Mouse (Mus musculus): Measurements from ENCODE around the gene Ccdc187. TPM values are rescaled to one million over a fixed set of nuclear protein-coding genes. Genes with fewer than 3 reads are reported as not detected.
A peak's percentile ranks its signal among the peaks of the same experiment; 100 is the strongest.

Ccdc187 gene
- polyA plus RNA-seq (2014; fragmentation: Nextera tagmentation; extraction: Ambion mirVana) = not detected in 2 replicates

DNA sequence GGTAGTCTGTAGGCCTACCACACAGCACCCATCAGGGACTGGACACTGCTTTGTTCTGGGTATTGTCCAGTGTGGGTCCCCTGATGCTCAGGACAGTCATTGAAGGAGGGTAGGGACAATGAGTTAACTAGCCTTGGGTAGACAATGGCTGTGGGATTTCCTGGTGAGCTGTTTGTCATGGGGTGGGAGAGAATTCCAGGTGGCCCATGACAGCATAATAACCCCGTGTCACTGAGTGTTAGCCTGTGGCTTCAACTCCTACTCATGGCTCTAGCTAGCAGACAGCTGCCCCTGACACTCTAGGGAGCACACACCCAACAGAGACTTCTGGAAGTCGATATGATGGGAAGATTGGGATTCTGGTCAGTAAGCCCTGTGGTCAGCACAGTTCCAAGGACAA, at the start of gene Ccdc187:
Ccdc187 (minus strand) TSS at position 101 of the 400 bp plus-strand sequence.
- H3K4me2 ChIP-seq (ENCODE audit: low read depth) = no peak within 1 kb of the TSS
- no peak within 1 kb of the TSS for H3K4me3 ChIP-seq (ENCODE audit: low read depth, low read length)
- H3K27me3 ChIP-seq (ENCODE audit: control insufficient read depth, insufficient read depth, low read length) = no peaks in the 10 kb centered on the region
- H3K9ac ChIP-seq (ENCODE audit: low read length) = no peak within 1 kb of the TSS
- H3K4me1 ChIP-seq (ENCODE audit: control insufficient read depth, insufficient read depth, low read length) = peaks cover 9% of the 10 kb centered on the region; the same call in 1 of the 2 replicates
- no peaks in the 10 kb centered on the region for H3K9me3 ChIP-seq (ENCODE audit: control insufficient read depth, low read length)
- ATAC-seq (ENCODE audit: insufficient read depth, low FRiP score, low TSS enrichment) (no peak), DNase-seq (ENCODE audit: low spot score) (peak; percentile 6)
- H3K27ac ChIP-seq (ENCODE audit: low read depth, low read length) = no peak within 1 kb of the TSS
- no peaks in the 10 kb centered on the region for H3K36me3 ChIP-seq (ENCODE audit: control insufficient read depth, insufficient read depth, low read length)
- WGBS = 61% methylated on average over 2 of the region's 2 CpGs

DNA sequence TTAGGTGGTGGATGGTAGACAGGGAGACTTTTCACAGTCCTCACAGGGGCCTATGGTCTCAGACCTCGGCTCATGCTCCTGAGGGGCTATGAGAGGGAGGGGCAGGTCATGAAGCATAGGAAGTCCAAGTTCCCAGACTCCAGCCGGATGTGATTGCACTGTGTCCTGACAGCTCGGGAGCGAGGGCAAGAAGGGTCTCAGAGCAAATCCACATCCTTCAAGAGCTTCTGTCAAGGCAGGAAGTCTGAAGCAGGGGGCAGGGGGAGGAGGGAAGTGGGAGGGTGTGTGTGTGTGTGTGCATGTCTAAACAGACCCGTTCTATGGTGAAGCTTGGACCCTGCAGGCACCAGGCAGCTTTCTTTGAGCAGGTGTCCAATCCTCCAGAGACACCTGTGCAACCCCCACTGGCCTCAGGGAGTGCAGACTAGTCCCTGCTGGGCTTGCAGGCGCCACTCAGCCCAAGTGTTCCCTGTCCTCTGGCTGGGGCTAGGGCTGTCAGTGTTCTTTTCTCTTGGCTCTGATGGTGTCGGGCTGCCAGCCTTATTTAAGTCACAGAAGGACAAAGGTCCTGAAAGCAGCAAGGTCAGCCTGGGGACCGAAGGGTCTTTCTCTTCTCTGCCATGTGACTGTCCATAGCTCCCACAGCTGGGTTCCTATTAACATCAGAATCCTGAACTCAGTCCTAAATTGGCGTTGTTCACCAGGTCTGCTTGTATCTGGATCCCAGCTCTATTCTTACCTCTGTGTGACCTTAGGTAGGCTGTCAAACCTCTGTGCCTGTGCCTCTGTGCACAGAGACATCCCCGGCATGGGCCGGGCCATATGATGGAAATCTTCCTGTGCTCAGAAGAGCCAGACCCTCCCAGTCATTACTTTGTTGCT, 48.5 kb upstream of the Ccdc187 start:
- Histone ChIP-seq H3K27ac (ENCODE audit: low read depth, low read length) (no peak overlapping the region), H3K36me3 (ENCODE audit: control insufficient read depth, insufficient read depth, low read length) (peaks cover 31% of the 10 kb centered on the region), H3K4me3 (ENCODE audit: low read depth, low read length) (no peak overlapping the region), H3K4me1 (ENCODE audit: control insufficient read depth, insufficient read depth, low read length) (no peaks in the 10 kb centered on the region), H3K27me3 (ENCODE audit: control insufficient read depth, insufficient read depth, low read length) (no peaks in the 10 kb centered on the region), H3K4me2 (ENCODE audit: low read depth) (no peak overlapping the region), H3K9ac (ENCODE audit: low read length) (no peak overlapping the region), H3K9me3 (ENCODE audit: control insufficient read depth, low read length) (no peaks in the 10 kb centered on the region)
- ATAC-seq (ENCODE audit: insufficient read depth, low FRiP score, low TSS enrichment) = no peak
- DNase-seq (ENCODE audit: low spot score) = no peak
- 69% methylated on average over 11 of the region's 11 CpGs for WGBS

DNA sequence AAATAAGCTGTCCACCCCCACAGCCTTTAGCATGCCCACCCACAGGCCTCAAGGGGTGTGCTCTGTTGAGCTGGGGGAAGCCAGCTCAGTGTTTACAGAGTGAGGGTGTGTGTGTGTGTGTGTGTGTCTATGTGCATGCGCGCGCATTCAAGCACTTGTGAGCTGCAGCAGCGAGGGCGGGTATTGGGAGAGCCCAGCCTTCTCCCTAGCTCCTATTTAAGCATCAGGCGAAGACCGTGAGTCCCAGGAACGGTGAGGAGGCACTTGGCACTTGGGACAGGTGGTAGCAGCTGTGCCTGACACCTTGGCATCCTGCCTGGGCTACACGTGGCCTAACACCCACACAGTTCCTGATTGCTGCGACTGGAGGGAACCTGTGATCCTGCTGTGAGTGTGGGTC, 47.7 kb upstream of the Ccdc187 start:
- no peaks in the 10 kb centered on the region for H3K4me1 ChIP-seq (ENCODE audit: control insufficient read depth, insufficient read depth, low read length)
- no peaks in the 10 kb centered on the region for H3K27me3 ChIP-seq (ENCODE audit: control insufficient read depth, insufficient read depth, low read length)
- no peak overlapping the region for H3K4me2 ChIP-seq (ENCODE audit: low read depth)
- no peaks in the 10 kb centered on the region for H3K9me3 ChIP-seq (ENCODE audit: control insufficient read depth, low read length)
- DNase-seq (ENCODE audit: low spot score) (no peak), ATAC-seq (ENCODE audit: insufficient read depth, low FRiP score, low TSS enrichment) (no peak)
- 90% methylated on average over 10 of the region's 10 CpGs for whole genome bisulfite sequencing
- no peak overlapping the region for H3K9ac ChIP-seq (ENCODE audit: low read length)
- H3K27ac ChIP-seq (ENCODE audit: low read depth, low read length) = no peak overlapping the region
- H3K36me3 ChIP-seq (ENCODE audit: control insufficient read depth, insufficient read depth, low read length) = peaks cover 29% of the 10 kb centered on the region
- no peak overlapping the region for H3K4me3 ChIP-seq (ENCODE audit: low read depth, low read length)

DNA sequence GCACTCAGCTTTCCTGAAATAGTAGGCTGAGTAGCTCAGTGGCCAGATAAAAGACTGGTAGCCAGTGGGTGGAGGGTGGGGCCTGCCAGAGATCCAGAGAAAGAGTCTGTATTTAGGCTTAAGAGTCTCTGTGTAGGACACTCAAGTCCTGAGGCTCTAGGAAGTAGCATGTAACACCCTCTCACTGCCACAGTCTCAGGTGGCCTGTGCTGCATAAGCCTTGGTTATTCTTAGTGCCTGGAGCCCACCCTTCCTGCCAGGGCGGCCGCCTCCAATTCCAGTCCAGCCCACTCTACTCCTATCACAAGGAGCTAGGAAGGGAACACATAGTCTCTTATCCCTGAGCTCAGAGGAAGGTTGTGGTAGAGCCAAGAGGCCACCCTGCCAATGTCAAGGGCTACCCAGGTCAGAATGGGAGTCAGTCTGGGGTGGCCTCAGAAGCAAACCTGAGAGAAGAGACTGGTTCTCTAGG, 47.2 kb upstream of the Ccdc187 start:
- no peaks in the 10 kb centered on the region for H3K27me3 ChIP-seq (ENCODE audit: control insufficient read depth, insufficient read depth, low read length)
- no peak overlapping the region for H3K9ac ChIP-seq (ENCODE audit: low read length)
- no peaks in the 10 kb centered on the region for H3K9me3 ChIP-seq (ENCODE audit: control insufficient read depth, low read length)
- H3K36me3 ChIP-seq (ENCODE audit: control insufficient read depth, insufficient read depth, low read length) = peaks cover 29% of the 10 kb centered on the region
- no peak overlapping the region for H3K27ac ChIP-seq (ENCODE audit: low read depth, low read length)
- no peaks in the 10 kb centered on the region for H3K4me1 ChIP-seq (ENCODE audit: control insufficient read depth, insufficient read depth, low read length)
- no peak overlapping the region for H3K4me3 ChIP-seq (ENCODE audit: low read depth, low read length)
- ATAC-seq (ENCODE audit: insufficient read depth, low FRiP score, low TSS enrichment) = no peak
- WGBS = 100% methylated on average over 2 of the region's 2 CpGs
- H3K4me2 ChIP-seq (ENCODE audit: low read depth) = no peak overlapping the region
- DNase-seq (ENCODE audit: low spot score) = no peak

DNA sequence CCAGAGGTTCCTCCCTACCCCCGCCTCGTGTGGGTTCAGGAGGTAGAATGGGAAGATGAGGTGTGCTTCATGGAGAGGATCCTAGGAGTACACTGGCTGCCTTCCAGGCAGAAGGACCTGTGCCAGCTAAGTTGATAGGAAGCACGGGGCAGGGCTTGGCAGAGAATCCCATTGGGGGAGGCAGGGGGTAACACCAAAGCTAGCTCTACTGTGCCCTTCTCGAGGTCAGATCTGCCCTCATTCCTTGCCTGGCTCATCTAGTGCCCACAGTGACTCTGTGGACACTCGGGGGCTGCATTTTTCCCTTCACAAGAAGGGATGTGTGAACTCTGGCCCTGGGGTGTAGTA, 44.8 kb upstream of the Ccdc187 start:
- Histone ChIP-seq H3K27me3 (ENCODE audit: control insufficient read depth, insufficient read depth, low read length) (no peaks in the 10 kb centered on the region), H3K4me1 (ENCODE audit: control insufficient read depth, insufficient read depth, low read length) (no peaks in the 10 kb centered on the region), H3K9ac (ENCODE audit: low read length) (no peak overlapping the region), H3K9me3 (ENCODE audit: control insufficient read depth, low read length) (no peaks in the 10 kb centered on the region), H3K36me3 (ENCODE audit: control insufficient read depth, insufficient read depth, low read length) (peaks cover 21% of the 10 kb centered on the region; the same call in 1 of the 2 replicates), H3K4me3 (ENCODE audit: low read depth, low read length) (no peak overlapping the region), H3K4me2 (ENCODE audit: low read depth) (no peak overlapping the region), H3K27ac (ENCODE audit: low read depth, low read length) (no peak overlapping the region)
- WGBS = 92% methylated on average over 5 of the region's 5 CpGs
- ATAC-seq (ENCODE audit: insufficient read depth, low FRiP score, low TSS enrichment) (no peak), DNase-seq (ENCODE audit: low spot score) (no peak)

DNA sequence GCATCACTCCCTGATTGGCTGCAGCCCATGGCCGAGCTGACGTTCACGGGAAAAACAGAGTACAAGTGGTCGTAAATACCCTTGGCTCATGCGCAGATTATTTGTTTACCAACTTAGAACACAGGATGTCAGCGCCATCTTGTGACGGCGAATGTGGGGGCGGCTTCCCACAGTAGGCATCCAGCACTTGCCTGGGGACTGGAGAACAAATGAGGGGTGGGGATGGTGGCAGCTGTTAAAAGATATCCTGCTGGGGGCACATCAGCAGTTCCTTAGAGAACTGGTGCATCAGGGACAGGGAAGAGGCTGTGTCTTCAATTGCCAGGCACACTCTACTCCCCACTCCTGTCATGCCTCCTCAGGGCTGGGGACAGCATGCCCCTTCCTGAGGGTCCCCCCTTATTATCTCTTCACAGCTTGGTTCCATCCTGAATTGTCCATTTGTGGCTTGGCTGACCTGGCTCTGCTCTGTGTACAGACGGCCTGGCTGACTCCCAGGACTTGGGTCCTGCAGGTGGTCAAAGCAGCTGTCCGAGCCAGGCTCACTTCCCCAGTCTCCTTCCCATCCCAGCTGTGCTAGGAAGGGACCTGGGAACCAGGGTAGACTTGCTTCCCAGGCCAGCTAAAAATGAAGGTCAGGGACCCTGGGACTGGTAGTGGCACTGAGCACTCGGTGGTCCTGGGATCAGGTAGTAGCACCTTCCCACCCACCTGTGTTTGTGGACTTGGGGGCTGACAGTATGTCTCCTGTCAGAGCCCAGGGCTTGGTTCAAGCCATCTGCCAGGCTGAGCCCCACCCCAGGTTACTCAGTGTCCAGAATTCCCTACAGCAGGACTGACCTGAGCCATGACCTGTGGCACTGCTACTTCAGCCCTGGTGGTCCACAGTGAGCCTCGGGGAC, 44.2 kb upstream of the Ccdc187 start:
- no peak for ATAC-seq (ENCODE audit: insufficient read depth, low FRiP score, low TSS enrichment)
- 83% methylated on average over 8 of the region's 13 CpGs for WGBS
- H3K27me3 ChIP-seq (ENCODE audit: control insufficient read depth, insufficient read depth, low read length) = no peaks in the 10 kb centered on the region
- no peak overlapping the region for H3K4me3 ChIP-seq (ENCODE audit: low read depth, low read length)
- H3K9me3 ChIP-seq (ENCODE audit: control insufficient read depth, low read length) = no peaks in the 10 kb centered on the region
- H3K4me1 ChIP-seq (ENCODE audit: control insufficient read depth, insufficient read depth, low read length) = no peaks in the 10 kb centered on the region
- DNase-seq (ENCODE audit: low spot score) = no peak
- peaks cover 21% of the 10 kb centered on the region; the same call in 1 of the 2 replicates for H3K36me3 ChIP-seq (ENCODE audit: control insufficient read depth, insufficient read depth, low read length)
- H3K27ac ChIP-seq (ENCODE audit: low read depth, low read length) = no peak overlapping the region
- H3K4me2 ChIP-seq (ENCODE audit: low read depth) = no peak overlapping the region
- no peak overlapping the region for H3K9ac ChIP-seq (ENCODE audit: low read length)

DNA sequence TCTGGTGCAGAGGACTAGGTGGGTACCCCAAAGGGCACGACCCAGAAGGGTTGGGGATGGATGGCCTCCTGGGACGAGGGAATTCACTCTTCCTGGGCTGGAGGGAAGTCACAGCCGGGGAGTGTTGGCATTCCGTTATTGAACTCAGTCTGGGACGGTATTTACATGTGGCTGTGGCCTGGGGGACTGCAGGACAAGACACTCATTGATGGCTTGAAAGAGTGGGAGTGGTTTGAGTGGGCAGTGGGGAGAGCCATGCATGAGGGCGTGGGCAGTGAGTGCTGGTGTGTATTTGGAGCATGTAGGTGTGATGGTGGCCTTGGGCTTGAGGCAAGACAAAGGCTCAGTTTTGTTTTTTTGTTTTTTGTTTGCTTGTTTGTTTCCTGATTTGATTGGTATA, 36.3 kb upstream of the Ccdc187 start:
- Histone ChIP-seq H3K9ac (ENCODE audit: low read length) (no peak overlapping the region), H3K27ac (ENCODE audit: low read depth, low read length) (no peak overlapping the region), H3K4me1 (ENCODE audit: control insufficient read depth, insufficient read depth, low read length) (no peaks in the 10 kb centered on the region), H3K4me2 (ENCODE audit: low read depth) (no peak overlapping the region), H3K9me3 (ENCODE audit: control insufficient read depth, low read length) (no peaks in the 10 kb centered on the region), H3K27me3 (ENCODE audit: control insufficient read depth, insufficient read depth, low read length) (no peaks in the 10 kb centered on the region), H3K4me3 (ENCODE audit: low read depth, low read length) (no peak overlapping the region), H3K36me3 (ENCODE audit: control insufficient read depth, insufficient read depth, low read length) (peaks cover 15% of the 10 kb centered on the region)
- ATAC-seq (ENCODE audit: insufficient read depth, low FRiP score, low TSS enrichment) (no peak), DNase-seq (ENCODE audit: low spot score) (no peak)
- WGBS = 70% methylated on average over 6 of the region's 6 CpGs

DNA sequence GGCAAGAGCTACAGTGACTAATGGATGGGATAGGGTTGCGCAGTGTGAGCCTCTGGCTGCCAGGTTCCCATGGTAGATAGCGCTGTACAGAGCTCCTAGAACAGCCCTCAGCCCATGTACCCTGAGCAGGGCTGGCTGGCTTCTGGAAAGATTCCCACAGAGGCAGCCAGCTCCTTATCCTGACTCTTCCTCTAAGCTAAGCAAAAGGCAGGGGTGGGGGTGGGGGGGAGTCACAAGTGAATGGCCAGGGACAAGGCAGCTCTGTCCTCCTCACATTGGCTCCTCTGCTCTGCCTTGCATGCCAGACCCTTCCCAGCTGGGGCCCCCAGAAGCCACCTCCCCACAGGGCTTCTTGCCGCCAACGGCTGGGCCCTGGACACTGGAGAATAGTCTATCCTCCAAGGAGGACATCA, 35.7 kb upstream of the Ccdc187 start:
- no peaks in the 10 kb centered on the region for H3K9me3 ChIP-seq (ENCODE audit: control insufficient read depth, low read length)
- no peak overlapping the region for H3K4me3 ChIP-seq (ENCODE audit: low read depth, low read length)
- ATAC-seq (ENCODE audit: insufficient read depth, low FRiP score, low TSS enrichment) = no peak
- H3K4me2 ChIP-seq (ENCODE audit: low read depth) = no peak overlapping the region
- H3K27me3 ChIP-seq (ENCODE audit: control insufficient read depth, insufficient read depth, low read length) = no peaks in the 10 kb centered on the region
- DNase-seq (ENCODE audit: low spot score) = no peak
- H3K36me3 ChIP-seq (ENCODE audit: control insufficient read depth, insufficient read depth, low read length) = peaks cover 20% of the 10 kb centered on the region
- WGBS = 81% methylated on average over 4 of the region's 4 CpGs
- H3K9ac ChIP-seq (ENCODE audit: low read length) = no peak overlapping the region
- no peak overlapping the region for H3K27ac ChIP-seq (ENCODE audit: low read depth, low read length)
- no peaks in the 10 kb centered on the region for H3K4me1 ChIP-seq (ENCODE audit: control insufficient read depth, insufficient read depth, low read length)
